Mouse (Mus musculus): ENCODE measurements around the gene Opalin.

Gene Opalin

DNA sequence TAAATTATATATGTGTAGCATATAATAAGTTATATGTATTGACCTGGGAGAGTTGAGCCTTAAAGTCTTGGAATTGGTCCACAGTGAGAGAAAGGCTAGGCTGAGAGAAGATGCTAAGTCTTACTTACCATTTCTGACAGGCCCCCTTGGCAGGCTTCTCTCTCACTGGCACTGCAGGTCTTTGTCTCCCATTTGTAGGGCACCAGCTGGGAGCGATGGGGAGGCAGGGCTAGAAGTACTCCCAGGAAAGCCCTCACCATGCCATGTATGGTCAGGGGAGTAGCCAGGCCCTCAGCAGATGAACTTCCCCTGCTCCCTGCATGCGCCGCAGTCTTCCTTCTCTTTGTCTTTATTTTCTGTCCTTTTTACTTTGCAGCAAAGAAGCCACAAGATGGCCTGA, at the start of gene Opalin:
Gene Opalin (minus strand): TSS at position 208 of the 400 bp plus-strand sequence.
- DNase-seq (ENCODE audit: low spot score) = no peak

DNA sequence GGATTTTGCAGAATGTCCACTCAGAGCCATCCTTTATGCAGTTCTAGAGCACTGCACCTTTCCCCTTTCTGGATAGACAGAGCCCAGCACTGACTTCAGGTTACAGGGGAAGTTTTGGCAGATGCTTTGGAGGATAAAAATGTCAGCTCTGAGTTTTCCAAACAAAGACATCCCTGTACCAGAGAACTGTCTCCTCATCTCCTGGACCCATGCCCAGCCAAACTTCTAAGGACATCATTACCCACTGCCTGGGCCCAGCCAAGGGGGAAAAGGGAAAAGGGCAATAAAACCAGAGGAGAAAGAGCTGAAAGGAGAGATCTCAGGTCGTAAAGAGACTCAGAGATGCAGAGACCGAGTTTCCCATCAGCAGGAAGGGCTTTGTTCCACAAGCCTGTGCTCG, 46.1 kb upstream of the Opalin start:
- DNase-seq (ENCODE audit: low spot score) = peak; percentile 62

DNA sequence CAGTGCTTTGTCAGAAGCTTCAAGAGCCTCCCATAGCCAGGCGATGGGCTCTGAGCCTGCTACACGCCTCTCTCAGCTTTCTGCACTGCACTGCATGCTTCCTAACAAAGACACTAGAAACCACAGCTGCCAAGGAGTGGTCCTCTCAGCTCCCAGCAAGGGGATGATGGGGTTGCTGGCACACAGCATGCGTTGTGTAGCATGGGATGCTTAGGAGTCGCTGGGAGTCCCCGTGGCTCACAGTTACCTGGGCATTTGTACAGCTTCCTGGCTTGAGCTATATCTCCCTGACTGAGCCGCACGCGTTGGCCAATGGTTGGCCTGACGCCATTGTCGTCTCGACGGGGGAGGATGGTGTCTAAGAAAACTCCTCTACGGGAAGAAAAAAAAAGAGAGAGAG, 43.0 kb upstream of the Opalin start:
- DNase-seq (ENCODE audit: low spot score) = no peak

DNA sequence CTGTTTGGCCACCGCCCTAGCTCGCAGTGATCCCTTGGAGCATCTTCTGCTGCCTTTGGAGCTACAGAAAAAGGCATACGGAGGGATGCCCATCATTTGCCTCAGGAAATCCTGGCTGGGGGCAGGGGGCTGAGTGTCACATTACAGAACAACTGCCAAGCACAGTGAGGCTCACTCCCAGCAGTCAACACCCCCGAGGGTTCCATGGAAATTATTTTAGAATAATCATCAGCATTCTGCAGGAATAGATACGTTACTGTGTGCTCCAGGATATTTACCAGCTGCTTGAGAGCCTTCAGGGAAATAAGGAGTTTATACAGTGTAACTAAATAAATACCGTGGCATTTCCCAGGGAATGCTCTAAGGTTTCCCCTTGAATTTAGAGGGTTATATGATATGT, 41.4 kb upstream of the Opalin start:
- no peak for DNase-seq (ENCODE audit: low spot score)

DNA sequence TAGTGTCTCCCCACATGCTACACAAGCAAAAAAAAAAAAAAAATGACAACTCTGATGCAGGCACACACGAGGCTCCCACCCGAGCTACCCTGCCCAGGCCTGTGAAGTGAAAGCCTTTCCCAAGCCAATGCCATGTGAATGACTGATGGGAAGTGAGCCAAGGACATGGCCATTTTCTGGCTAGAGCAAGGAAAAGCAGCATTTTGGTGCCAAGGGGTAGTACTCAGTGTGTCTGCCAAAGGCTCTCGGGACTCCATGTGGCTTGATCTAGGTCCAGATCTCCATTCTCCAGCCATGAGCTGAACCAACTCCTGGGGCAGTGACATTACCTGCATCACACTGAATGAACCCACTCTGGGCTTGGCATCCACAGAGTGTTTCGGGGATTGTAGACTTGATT, 40.4 kb upstream of the Opalin start:
- DNase-seq (ENCODE audit: low spot score) = no peak

DNA sequence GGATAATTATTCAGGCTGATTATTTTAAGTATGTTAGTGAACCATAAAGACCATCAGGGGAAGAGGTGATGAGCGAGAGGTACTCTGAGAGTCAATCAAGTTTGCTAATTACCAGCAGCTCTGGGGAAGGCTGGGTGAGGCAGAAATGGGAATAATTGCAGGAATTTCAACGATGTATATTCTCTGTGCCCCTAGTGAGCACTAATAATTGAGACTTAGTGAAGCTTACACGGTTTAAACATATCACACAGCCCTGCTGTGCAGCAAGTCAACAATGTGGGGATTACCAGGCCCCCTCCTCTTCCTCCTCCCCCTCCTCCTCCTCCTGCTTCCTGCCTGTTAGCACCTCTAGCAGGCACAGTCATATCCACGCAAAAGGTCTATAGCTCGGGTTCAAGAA, 37.7 kb upstream of the Opalin start:
- no peak for DNase-seq (ENCODE audit: low spot score)

DNA sequence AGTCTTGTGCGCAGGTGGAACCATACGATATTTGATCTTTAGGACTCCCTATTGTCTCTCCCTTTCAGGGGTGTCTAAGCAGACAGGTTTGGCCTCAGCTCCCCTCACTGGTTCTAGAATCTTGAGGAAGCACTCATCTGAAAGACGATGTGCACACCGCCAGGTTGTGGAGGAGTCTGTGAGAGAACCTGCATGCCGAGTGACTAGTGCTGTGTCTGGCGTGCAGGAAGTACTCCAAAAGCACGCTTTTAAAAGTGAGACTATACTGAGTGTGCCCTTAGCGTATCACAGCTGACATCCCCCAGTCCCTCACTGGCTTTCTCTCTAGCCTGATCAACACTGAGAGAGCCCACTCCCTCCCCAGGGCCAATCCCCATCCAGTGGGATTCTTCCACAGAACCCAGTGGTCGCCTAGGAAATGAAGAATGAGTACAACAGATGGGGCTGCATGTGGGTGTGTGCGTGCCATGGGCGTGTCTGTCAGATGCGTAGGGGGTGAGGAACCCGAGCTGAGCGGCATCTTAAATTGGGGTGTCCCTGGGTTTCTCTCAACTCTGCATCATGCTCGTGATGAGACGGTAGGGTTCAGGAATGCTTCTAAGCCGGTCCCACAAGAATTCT, 37.1 kb upstream of the Opalin start:
- DNase-seq (ENCODE audit: low spot score) = no peak

DNA sequence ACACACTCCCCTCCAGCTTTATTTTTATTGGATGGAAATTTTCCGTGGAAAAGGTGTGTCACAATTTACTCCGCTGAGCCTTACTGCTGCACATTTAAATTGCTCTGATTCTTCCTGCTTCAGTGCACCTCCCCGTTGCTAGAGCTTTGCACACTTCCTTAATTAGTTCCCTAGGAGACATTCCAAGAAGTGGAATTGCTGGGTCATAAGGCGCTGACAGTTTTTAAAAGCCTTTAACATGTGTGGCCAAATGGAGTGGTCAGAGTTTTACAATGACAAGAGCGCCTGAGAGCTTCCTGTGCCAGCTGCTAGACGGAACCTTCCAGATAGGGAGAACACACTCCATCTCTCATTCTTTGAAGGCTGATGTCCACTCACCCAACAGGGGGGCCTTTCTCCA, 35.7 kb upstream of the Opalin start:
- DNase-seq (ENCODE audit: low spot score) = no peak

DNA sequence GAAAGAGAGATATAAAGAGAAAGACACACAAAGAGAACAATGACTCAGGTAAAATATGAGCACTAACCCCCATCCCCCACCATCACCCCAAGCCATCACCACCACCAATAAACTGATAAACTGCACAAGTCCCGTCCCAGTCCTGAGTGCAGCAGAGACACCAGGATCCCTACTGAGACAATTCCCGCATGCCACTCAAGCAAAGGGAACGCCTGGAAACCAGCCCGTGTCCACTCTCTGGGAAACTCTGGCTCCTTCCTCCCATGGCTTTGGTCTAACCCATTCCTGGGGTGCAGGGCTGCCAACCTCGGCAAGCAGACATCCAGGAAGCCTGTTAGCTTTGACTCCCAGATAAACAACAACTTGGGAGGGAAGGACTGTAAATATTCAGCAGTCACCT, 33.1 kb upstream of the Opalin start:
- no peak for DNase-seq (ENCODE audit: low spot score)

DNA sequence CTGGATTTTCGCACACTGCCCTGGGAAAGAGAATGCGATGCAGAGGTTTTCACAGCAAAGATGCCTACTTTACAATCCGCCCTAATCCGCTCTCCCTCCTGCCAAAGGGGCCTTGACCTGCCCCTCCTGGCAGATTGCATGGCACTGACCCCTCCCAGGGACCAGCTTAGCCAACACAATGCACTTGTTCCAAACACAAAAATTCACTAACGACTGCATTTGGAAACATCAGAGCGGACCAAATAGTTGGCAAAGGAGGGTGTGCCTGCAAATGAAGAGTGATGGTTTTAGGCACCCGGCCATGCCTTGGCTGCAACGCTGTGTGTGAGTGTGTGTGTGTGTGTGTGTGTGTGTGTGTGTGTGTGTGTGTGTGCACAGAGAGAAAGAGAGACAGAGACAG, 32.6 kb upstream of the Opalin start:
- no peak for DNase-seq (ENCODE audit: low spot score)

DNA sequence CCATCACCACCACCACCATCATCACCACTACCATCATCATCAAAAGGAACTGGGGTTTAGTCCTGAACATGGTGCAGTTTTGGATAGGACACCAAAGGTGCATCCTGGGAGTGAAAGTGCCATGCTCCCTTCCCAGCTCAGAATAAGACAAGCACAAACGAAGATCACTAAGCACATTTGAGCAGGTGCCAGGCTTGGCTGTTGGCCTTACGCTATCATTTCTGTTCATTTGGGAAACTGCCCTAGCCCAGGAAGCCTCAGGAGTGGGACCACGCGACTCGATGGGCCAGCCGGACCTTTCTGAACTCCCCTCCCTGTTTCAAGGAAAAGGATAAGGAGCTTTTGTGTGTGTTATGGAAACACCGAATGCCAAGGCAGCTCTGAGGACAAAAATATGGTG, 31.8 kb upstream of the Opalin start:
- DNase-seq (ENCODE audit: low spot score) = no peak

DNA sequence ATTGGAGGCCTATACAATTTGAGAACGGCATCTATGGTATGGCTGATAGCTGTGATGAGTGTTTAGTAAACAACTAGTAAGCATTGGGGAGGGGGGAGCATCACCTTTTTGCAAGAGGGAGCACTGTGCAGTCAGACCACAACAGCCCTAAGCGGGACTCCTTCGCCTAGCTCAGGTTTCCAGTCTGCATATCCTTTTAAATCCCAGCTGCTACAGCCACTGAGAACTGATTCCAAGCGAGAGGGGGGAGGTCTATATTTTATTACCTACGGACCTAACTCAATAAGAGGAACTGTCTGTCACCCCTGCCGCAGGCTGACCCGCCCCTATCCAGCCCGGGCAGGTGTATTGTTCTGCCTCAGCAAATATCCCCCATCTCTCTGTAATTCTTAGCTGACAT, 30.6 kb upstream of the Opalin start:
- no peak for DNase-seq (ENCODE audit: low spot score)

DNA sequence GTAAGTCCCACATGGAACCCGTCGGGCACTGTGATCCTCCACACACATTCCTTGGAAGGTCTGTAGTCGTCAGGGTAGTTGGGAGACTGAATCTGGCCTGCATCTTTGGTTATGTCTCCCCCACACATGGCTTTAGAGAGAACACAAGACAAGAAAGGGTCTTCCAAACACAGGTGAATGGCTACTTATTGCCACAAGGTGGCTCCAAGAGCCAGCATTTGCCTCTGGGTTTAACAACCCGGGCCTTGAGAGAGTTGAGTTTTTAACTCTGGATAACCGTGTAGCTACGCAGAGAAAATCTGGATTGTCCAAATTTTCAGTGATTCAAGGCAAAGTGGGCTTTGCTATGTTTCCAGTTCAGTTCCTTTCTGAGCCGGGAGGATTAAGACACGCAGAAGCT, 28.0 kb upstream of the Opalin start:
- DNase-seq (ENCODE audit: low spot score) = no peak

DNA sequence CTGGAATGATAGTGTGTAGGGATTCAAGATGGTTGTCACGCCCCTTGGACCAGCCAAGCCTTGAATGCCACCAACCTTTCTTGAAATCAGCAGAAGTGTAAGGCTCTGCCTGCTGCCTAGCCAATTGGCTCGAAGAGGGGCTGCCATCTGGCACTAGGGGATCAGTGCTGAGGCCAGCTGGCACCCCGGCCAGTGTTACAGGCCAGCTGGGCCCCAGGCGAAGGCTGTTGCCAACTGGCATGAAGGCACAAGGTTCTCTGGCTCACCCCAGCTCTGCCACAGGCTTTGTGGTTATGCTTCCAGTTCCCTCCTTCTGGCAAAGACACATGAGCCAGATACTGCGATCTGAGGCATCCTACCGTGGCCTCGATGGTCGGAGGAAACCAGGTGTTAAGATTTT, 24.5 kb upstream of the Opalin start:
- no peak for DNase-seq (ENCODE audit: low spot score)

DNA sequence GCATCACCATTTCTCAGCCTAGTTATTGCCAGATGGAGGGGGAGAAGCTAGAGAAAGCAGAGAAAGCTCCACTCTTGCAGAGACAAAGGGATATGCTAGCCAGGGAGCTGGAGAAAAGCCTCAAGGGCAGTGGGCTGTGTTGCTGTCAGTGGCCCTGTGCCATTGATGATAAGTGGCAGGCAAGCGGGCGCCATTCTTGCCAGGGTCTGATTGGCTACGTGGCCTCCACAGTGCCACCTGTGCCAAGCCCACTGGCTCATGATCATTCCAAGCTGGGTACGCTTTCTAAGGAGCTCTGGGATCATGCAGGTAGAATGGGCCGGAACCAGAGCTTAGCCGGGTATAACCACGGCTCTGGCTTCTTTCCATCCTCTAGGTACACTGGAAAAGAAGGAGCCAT, 23.9 kb upstream of the Opalin start:
- DNase-seq (ENCODE audit: low spot score) = no peak

DNA sequence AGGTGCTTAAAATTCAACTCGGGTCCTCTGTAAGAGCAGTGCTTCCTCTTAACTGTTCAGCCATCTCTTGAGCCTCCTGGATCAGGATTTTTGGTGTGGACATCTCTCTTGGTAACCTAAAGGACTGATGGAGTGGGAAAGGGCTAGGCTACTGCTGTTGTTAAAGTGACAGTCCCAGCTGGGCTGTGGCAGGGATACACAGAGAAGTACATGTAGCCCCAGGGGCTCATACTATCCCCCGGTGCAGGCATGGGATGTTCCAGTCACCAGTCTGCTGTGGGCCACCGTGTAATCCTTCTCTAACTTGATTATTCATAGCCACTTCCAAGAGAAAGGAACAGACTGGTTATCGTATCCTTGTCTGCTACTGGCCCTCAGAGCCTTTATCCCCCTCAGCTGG, 20.1 kb upstream of the Opalin start:
- DNase-seq (ENCODE audit: low spot score) = no peak

DNA sequence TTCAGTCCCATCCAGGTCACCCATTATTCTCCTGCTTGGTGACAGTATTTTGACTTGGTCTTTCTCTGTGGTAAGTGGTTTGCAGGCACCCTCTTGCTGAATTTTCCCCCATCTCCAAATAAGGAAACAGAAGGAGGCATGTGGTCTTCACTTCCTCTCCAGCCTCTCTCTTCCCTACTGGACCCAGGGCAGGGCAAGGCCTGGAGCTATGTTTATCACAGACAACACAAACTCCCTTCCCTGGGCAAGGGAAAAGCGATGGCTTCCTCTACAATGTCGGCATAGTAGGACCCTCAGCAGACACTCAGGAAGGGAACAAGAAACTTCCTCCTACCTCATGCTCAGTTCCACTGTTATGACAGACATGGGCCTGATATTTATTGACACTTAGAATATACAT, 15.0 kb upstream of the Opalin start:
- DNase-seq (ENCODE audit: low spot score) = no peak

DNA sequence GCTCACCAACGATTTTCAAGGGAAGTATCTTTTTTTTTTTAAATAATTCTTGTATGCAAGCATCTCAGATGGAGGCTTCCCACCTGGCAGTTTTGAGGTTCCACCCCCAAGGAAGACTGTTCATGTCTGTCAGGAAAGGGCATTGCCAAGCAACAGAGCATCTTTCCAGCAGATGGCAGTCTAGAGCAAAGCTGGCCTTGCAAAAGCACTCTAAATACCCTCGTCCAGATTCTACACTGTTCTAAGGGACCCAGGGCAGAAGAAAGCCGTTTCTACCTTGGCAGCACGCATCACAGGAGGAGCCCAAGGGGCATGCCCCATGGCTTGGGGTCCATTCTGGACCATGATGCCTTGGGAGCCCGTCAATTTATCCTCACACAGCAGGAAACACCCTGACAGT, 12.9 kb upstream of the Opalin start:
- DNase-seq (ENCODE audit: low spot score) = peak; percentile 73

DNA sequence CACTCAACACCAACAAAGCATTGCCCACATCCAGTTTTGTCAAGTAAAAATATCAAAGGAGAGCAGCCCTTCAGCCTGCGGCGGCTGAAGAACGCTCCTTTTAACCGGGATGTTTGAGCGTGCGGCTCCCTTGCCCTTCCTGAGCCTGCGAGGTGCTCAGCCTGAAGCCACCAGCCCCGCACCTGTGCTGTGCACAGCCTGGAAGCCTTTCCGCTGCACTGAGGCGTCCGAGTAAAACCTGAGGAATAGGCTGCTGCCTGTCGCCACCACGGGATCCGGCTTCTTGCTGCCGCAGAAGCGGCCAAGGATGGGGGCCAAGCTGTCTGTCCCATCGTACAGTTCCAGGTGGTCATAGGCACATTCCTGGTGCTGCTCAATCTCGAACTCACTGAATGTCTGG, 11.6 kb upstream of the Opalin start:
- no peak for DNase-seq (ENCODE audit: low spot score)

DNA sequence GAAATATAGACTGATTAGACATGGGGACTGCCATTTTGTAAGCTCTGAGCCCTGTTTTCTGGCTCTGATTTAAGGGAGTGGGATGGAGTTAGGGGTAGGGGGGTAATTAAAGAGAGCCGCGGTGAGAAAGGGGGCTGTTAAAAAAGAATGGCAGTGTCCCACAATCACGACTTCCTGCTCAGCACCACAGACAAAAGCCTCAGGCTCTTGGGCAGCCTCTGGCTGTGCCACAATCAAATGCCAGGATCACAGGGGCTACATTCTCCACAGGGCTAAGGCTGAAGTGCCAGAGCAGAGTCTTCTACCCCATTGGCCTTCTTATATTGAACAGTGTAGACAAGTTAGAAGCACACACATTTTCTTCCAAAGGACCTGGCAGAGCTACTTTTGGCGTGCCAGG, 11.0 kb upstream of the Opalin start:
- no peak for DNase-seq (ENCODE audit: low spot score)

DNA sequence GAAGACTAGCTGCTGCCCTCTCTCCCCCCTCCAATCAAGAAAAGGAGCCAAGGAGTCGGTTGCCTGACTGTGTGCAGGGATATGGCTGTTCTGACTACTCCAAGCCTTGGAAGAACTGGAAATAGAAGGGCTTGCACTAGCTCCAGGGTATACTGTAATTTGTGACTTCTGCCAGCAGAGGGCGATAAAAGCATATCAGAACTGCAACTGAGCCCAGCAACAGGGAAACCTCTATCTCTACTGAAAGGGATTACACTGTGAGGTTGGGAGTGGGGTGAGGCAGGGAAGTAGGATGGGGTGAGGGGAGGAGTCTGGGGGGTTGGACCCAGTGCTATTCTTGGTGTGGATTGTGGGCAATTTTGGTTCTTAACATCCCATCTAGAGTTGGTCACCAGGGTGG, 9.8 kb upstream of the Opalin start:
- peak; percentile 76 for DNase-seq (ENCODE audit: low spot score)

DNA sequence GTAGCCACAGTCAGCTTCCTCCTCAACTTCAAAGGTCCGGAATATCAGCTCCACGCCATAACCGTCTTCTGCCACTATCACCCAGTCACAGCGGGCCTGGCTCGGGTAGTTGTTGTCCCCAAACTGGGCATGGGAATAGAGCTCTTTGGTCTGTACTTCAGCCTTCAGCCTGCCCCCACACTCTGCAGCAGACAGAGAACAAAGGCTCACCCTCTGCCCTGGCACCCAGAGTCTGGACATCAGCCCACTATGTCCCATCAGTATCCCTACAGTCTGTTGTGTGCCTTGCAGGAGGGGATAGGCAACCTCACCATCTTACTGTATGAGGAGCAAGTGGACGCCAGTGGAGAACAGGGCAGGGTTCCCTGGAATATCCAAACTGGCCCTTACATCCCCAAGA, 9.4 kb upstream of the Opalin start:
- no peak for DNase-seq (ENCODE audit: low spot score)

DNA sequence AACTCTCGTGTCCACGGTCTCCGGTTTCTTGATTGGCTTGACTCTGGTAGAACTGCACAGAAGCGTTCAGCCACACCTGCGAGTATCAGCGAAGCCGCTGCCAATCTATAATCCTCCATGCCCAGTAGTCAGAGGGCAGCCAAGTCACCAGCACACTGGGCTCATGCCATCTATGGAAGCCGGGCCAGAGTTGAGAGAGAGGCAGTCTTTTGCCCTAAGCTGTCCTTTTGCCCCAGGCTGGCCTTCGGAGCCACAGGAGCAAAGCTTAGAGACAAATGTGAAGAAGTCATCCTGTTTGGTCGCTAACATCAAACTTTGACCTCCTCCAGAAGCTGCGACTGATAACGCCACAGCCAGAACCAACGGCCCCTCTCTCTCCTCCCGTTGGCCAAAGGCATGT, 6.7 kb upstream of the Opalin start:
- no peak for DNase-seq (ENCODE audit: low spot score)

DNA sequence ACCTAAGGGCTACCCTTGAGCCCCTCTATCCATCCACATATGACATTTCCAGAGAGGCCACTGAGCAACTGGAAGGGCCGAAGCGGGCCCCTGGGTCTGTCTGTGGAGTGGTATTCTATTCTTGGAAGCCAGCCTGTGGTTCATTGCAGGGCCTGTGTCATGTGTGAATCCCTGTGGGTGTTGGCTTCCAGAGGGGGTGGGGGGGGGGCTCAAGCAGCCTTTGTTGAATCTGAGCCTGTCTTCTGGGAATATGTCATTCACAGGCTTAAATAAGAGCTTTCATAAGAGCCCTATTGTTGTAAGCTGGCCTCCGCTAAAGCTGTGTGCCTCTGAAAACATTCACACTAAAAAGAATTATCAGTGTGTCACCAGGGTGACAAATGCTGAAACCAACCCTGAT, 4.7 kb upstream of the Opalin start:
- DNase-seq (ENCODE audit: low spot score) = no peak
